Mouse (Mus musculus): ENCODE data around the gene Sh3bgrl. TPM values are rescaled to one million over a fixed set of nuclear protein-coding genes. Genes with fewer than 3 reads are reported as not detected.

Gene Sh3bgrl
- total RNA-seq, 2 experiments from 2014 or later, result 93.6 to 147 TPM

Other genes with a start within 250 kb of the Sh3bgrl start
- gene Hmgn5, start 82.0 kb upstream of the Sh3bgrl start, total RNA-seq (2021), result 10 to 100 TPM in 1 of 2 experiments, 1 to 10 TPM in 1; 8.3 to 12.5 TPM
- gene Gm6377, start 101.4 kb downstream of the Sh3bgrl start, total RNA-seq (2021), result under 1 TPM; 0.43 to 0.83 TPM